Comparison of ENCODE assay signal across 26 mouse cellular contexts in the genomic region with DNA sequence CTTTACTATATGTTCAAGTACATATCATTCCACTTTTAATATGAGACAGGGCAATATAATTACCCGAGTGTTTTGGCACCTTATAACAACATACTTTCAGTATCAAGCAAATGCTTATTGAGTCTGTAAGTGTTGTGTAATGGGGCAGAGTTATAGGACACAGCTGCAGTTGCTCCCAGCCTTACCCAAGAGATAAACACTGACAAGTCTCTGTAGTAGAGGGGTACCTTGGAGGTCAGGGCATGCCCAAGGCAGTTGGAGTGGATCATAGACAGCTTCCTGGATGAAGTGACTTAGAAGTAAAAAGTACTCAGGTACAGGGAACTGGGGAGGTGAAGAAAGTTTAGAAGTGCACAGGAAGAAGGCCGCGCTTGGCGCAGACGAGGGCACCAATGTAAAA. TPM values are rescaled to one million over a fixed set of nuclear protein-coding genes. Genes with fewer than 3 reads are reported as not detected.
"Had no signal": no experiment of that assay in that cellular context is flagged by ENCODE, and none has a peak within 500 bp of the region (broad histone marks: within the 10 kb centered on the region; RNA-seq: fewer than 3 reads in every experiment).

No protein-coding gene starts in this region.

- ATAC-seq: hindbrain, postnatal 0 days; intestine, embryonic 16.5 days had no signal

- H3K9ac ChIP-seq: heart, embryonic 13.5 days; heart, embryonic 15.5 days; hindbrain, embryonic 13.5 days; hindbrain, embryonic 15.5 days; kidney, embryonic 15.5 days; limb, embryonic 13.5 days; limb, embryonic 15.5 days had no signal

- H3K4me1 ChIP-seq: heart, embryonic 13.5 days; heart, embryonic 15.5 days; hindbrain, embryonic 13.5 days; hindbrain, embryonic 15.5 days; kidney, embryonic 15.5 days; limb, embryonic 13.5 days; limb, embryonic 15.5 days had no signal

- H3K27ac ChIP-seq: heart, embryonic 13.5 days; heart, embryonic 15.5 days; hindbrain, embryonic 13.5 days; hindbrain, embryonic 15.5 days; hindbrain, postnatal 0 days; kidney, embryonic 15.5 days; kidney, postnatal 0 days; limb, embryonic 13.5 days; limb, embryonic 15.5 days had no signal

- H3K4me2 ChIP-seq: heart, embryonic 11.5 days; heart, embryonic 13.5 days; heart, embryonic 15.5 days; hindbrain, embryonic 13.5 days; hindbrain, embryonic 15.5 days; kidney, embryonic 15.5 days; limb, embryonic 13.5 days; limb, embryonic 15.5 days had no signal

- H3K4me3 ChIP-seq: heart, embryonic 13.5 days; heart, embryonic 15.5 days; hindbrain, embryonic 13.5 days; hindbrain, embryonic 15.5 days; kidney, embryonic 15.5 days; limb, embryonic 13.5 days; limb, embryonic 15.5 days had no signal

- H3K9me3 ChIP-seq: heart, embryonic 13.5 days; heart, embryonic 15.5 days; hindbrain, embryonic 13.5 days; hindbrain, embryonic 15.5 days; kidney, embryonic 15.5 days; limb, embryonic 13.5 days; limb, embryonic 15.5 days had no signal

- H3K27me3 ChIP-seq: heart, embryonic 15.5 days; hindbrain, embryonic 15.5 days; kidney, embryonic 15.5 days; limb, embryonic 15.5 days had no signal

- DNase-seq: gastrocnemius, postnatal 14 days; gastrocnemius, postnatal 36 days; heart, adult 18-20 months; heart, postnatal 14 days; heart, postnatal 36 days; kidney, adult 11 months; kidney, adult 2 months; kidney, adult 9 months; kidney, postnatal 14 days; kidney, postnatal 36 days; layer of hippocampus, adult 9-11 months; layer of hippocampus, postnatal 36 days; left cerebral cortex, postnatal 4 days had no signal

- H3K36me3 ChIP-seq: heart, embryonic 13.5 days; heart, embryonic 15.5 days; hindbrain, embryonic 13.5 days; hindbrain, embryonic 15.5 days; limb, embryonic 13.5 days; limb, embryonic 15.5 days had no signal

RNA-seq across cellular contexts. Expression of gene Bspry, which starts 7.3 kb away (rescaled TPM):
- total RNA-seq: gastrocnemius, adult 18-20 months; gastrocnemius, adult 8-10 months; heart, postnatal 36 days had no signal
